Mouse (Mus musculus): ENCODE measurements around the gene Plppr3. TPM values are rescaled to one million over a fixed set of nuclear protein-coding genes. Genes with fewer than 3 reads are reported as not detected.

Plppr3 gene
- total and polyA plus RNA-seq, 2 experiments from 2014 or later = 350 to 539 TPM

DNA sequence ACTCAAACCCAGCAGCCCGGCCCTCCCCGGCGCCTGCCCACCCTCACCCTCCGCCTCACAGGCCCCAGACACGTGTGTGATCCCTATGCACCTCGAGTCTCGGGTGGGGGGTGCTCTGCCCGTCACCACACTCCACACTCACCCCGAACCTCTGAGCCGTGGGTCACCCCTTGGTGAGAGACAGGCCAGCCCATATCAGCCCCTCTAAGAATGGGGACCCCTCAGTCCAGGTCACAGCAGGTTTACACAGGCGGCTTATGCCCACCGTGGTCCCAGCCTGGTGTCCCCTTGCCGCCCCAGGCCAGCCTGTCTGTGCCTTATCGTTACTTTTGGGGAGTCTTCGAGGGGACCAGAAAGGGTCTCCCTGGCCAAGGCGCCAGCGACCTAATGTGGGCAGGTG, 54.8 kb downstream of the Plppr3 start:
- H3K4me1 ChIP-seq (ENCODE audit: insufficient read depth, low read length) = no peaks in the 10 kb centered on the region
- H3K36me3 ChIP-seq (ENCODE audit: insufficient read depth, low read length) = peaks cover 44% of the 10 kb centered on the region
- 94% methylated on average over 17 of the region's 17 CpGs for WGBS
- H3K4me3 ChIP-seq (ENCODE audit: low read depth, low read length) = no peak overlapping the region
- ATAC-seq (ENCODE audit: low FRiP score) (no peak), DNase-seq (ENCODE audit: low spot score) (no peak)
- no peak overlapping the region for H3K9ac ChIP-seq (replicated peaks; ENCODE audit: low read length, poor library complexity, severe bottlenecking)
- no peak for TF ChIP-seq CTCF (IDR thresholded peaks at IDR 0.05)
- H3K27ac ChIP-seq (ENCODE audit: low read depth, low read length) = no peak overlapping the region
- H3K4me2 ChIP-seq (ENCODE audit: low read depth, low read length, poor library complexity, severe bottlenecking) = no peak overlapping the region
- no peaks in the 10 kb centered on the region for H3K9me3 ChIP-seq (ENCODE audit: low read length)
- H3K27me3 ChIP-seq (ENCODE audit: insufficient read depth, low read length) = no peaks in the 10 kb centered on the region

- H3K36me3 ChIP-seq (ENCODE audit: insufficient read depth, low read length) = peaks cover 44% of the 10 kb centered on the region
- H3K27me3 ChIP-seq (ENCODE audit: insufficient read depth, low read length) = no peaks in the 10 kb centered on the region
- no peaks in the 10 kb centered on the region for H3K9me3 ChIP-seq (ENCODE audit: low read length)
- no peak overlapping the region for H3K9ac ChIP-seq (replicated peaks; ENCODE audit: low read length, poor library complexity, severe bottlenecking)
- no peak overlapping the region for H3K27ac ChIP-seq (ENCODE audit: low read depth, low read length)
- DNase-seq (ENCODE audit: low spot score) = no peak
- 68% methylated on average over 4 of the region's 4 CpGs for WGBS
- TF ChIP-seq CTCF (IDR thresholded peaks at IDR 0.05) = no peak
- ATAC-seq (ENCODE audit: low FRiP score) = no peak
- no peak overlapping the region for H3K4me2 ChIP-seq (ENCODE audit: low read depth, low read length, poor library complexity, severe bottlenecking)
- no peak overlapping the region for H3K4me3 ChIP-seq (ENCODE audit: low read depth, low read length)
- no peaks in the 10 kb centered on the region for H3K4me1 ChIP-seq (ENCODE audit: insufficient read depth, low read length)
These were observed 56.2 kb downstream of the Plppr3 start for GRCm38 (mm10) chr10:79818225-79818624.

DNA sequence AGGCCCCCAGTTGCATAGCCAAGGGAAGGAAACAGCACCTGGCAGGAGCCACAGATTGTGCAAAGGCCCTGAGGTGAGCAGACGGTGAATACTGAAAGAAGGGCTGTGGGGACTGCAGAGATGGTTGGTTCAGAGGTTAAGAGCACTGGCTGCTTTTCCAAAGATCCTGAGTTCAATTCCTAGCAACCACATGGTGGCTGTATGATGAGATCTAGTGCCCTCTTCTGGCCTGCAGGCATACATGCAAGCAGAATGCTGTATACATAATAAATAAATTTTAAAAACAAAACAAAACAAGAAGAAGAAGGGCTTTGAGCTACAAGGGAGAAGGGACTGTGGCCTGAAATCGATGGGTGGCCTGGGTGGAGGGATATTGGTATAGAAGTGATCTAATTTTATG, 57.3 kb downstream of the Plppr3 start:
- Histone ChIP-seq H3K36me3 (ENCODE audit: insufficient read depth, low read length) (peaks cover 50% of the 10 kb centered on the region), H3K4me2 (ENCODE audit: low read depth, low read length, poor library complexity, severe bottlenecking) (no peak overlapping the region), H3K9ac (replicated peaks; ENCODE audit: low read length, poor library complexity, severe bottlenecking) (no peak overlapping the region), H3K27ac (ENCODE audit: low read depth, low read length) (no peak overlapping the region), H3K4me3 (ENCODE audit: low read depth, low read length) (no peak overlapping the region), H3K9me3 (ENCODE audit: low read length) (no peaks in the 10 kb centered on the region), H3K4me1 (ENCODE audit: insufficient read depth, low read length) (no peaks in the 10 kb centered on the region), H3K27me3 (ENCODE audit: insufficient read depth, low read length) (no peaks in the 10 kb centered on the region)
- peak; percentile 64 for TF ChIP-seq CTCF (IDR thresholded peaks at IDR 0.05)
- WGBS = 75% methylated on average over 2 of the region's 2 CpGs
- no peak for DNase-seq (ENCODE audit: low spot score)
- no peak for ATAC-seq (ENCODE audit: low FRiP score)

DNA sequence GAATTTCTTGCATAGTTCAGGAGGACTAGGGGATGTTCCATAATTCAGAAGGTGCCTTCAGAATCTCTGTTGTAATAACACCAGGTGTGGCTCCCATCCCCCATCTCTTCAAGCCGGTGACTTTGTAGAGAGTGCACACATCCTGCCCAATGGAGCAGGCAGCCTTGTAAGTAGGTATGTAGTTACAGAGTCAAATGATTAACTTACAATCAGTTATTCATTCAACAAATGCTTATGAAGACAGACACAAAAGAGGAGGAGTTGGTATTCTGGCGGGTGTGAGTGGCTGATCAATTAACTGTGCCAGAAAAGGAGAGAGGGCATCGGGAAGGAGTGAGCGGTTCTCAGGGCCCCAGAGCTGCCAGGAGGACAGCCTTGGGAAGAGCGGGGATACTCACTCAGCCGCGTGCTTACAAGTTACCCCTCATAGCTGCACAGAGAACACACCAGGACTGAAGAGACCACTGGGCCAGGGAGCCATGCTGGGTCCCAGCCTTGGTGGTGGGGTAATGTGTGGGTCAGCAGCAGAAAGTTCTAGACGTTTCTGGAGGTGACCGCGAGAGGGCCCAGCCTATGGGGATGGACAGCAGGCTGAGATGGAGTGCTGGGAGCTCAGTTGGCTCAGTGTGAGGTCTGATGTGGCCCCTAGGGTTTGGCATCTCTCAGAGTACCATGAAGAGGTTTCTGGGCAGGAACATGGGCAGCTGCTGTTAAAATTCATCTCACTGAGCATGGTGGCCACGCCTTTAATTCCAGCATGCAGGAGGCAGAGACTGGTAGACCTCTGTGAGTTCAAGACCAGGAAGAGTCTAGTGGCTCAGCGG, 58.6 kb downstream of the Plppr3 start:
- DNase-seq (ENCODE audit: low spot score) (no peak), ATAC-seq (ENCODE audit: low FRiP score) (no peak)
- Histone ChIP-seq H3K4me3 (ENCODE audit: low read depth, low read length) (no peak overlapping the region), H3K9me3 (ENCODE audit: low read length) (no peaks in the 10 kb centered on the region), H3K9ac (replicated peaks; ENCODE audit: low read length, poor library complexity, severe bottlenecking) (no peak overlapping the region), H3K36me3 (ENCODE audit: insufficient read depth, low read length) (peaks cover 52% of the 10 kb centered on the region), H3K27me3 (ENCODE audit: insufficient read depth, low read length) (no peaks in the 10 kb centered on the region), H3K4me1 (ENCODE audit: insufficient read depth, low read length) (no peaks in the 10 kb centered on the region), H3K27ac (ENCODE audit: low read depth, low read length) (no peak overlapping the region), H3K4me2 (ENCODE audit: low read depth, low read length, poor library complexity, severe bottlenecking) (no peak overlapping the region)
- TF ChIP-seq CTCF (IDR thresholded peaks at IDR 0.05) = no peak
- WGBS = 88% methylated on average over 12 of the region's 12 CpGs

DNA sequence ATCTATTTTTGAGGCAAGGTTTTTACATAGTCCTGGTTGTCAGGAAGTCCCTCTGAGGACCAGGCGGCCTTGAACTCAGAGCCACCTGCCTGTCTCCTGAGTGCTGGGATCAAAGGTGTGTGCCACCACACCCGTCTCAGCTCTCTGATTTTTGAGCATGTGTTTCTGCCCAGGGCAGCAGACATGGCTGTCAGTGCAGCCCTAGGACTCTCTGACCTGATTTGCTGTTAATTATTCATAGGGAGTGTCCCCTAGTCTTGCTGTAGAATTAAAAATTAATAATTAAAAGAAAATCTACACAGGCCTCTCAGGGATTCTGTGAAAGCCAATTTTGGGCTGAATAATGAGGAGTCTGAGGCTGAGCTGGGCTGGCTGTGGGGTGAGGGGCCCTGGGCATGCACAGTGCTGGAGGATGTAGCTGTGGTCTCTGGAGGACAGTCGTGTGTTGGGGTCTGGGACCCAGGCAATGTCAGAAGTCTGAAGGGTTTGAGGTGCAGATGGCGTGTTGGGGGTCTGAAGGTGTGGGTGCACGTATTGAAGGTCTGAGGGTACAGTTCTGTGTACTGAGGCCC, 60.1 kb downstream of the Plppr3 start:
- peaks cover 47% of the 10 kb centered on the region for H3K36me3 ChIP-seq (ENCODE audit: insufficient read depth, low read length)
- no peak overlapping the region for H3K27ac ChIP-seq (ENCODE audit: low read depth, low read length)
- no peak for TF ChIP-seq CTCF (IDR thresholded peaks at IDR 0.05)
- WGBS = 69% methylated on average over 5 of the region's 5 CpGs
- no peak overlapping the region for H3K4me3 ChIP-seq (ENCODE audit: low read depth, low read length)
- H3K9ac ChIP-seq (replicated peaks; ENCODE audit: low read length, poor library complexity, severe bottlenecking) = no peak overlapping the region
- ATAC-seq (ENCODE audit: low FRiP score) (no peak), DNase-seq (ENCODE audit: low spot score) (no peak)
- H3K4me2 ChIP-seq (ENCODE audit: low read depth, low read length, poor library complexity, severe bottlenecking) = no peak overlapping the region
- no peaks in the 10 kb centered on the region for H3K9me3 ChIP-seq (ENCODE audit: low read length)
- H3K27me3 ChIP-seq (ENCODE audit: insufficient read depth, low read length) = no peaks in the 10 kb centered on the region
- H3K4me1 ChIP-seq (ENCODE audit: insufficient read depth, low read length) = no peaks in the 10 kb centered on the region

Data from midbrain, postnatal 0 days (tissue).